Mouse (Mus musculus) spleen, adult 2 months (tissue): ENCODE results near the gene Exog.

ENCODE experiments used
- CTCF ChIP-seq: fragments of 200-500 bp; IDR thresholded peaks from 2 replicates; pipeline ENCODE4 v1.5.1; 2011; ENCODE audit warnings: mild to moderate bottlenecking, inconsistent platforms; ENCODE audit not compliant: insufficient read depth, insufficient read length, insufficient replicate concordance; ENCODE audit errors: extremely low read depth
- POLR2A ChIP-seq: fragments of 200-500 bp; IDR thresholded peaks from 2 replicates; pipeline ENCODE4 v1.6.1; 2011; ENCODE audit warnings: low read depth, low read length, inconsistent platforms

GRCm38 (mm10) chr9:119460410-119460809 lies 15.7 kb downstream of the Exog start:
- no peak for TF ChIP-seq POLR2A
- TF ChIP-seq CTCF = peak; percentile 55; the same call in 1 of the 2 replicates
